ENCODE assay signal across 15 mouse cellular contexts in the genomic region with DNA sequence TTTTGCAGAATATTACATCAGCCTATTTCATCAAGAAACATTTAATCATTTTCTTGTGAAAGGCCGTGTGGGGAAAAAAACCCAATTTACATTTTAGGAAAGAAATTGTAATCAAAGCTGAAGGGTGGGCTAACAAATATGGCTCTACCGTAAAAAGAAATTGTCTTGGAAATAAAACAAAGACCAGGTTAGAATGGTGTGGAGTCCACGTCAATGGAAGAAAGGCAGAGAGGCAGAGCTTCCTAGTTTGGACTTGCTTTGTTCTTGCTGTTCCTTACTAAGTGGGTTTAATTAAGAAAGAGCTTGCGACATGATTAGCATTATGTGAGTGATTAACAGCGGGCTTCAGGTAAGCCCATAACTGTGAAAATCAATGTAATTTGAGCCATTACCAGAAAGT. TPM values are rescaled to one million over a fixed set of nuclear protein-coding genes. Genes with fewer than 3 reads are reported as not detected.
DNase-seq lines count a peak whose midpoint lies in the region; ATAC-seq and TF ChIP-seq lines count a peak whose summit lies in the region.
"Had no signal": no experiment of that assay in that cellular context is flagged by ENCODE, and none has a peak within 500 bp of the region (broad histone marks: within the 10 kb centered on the region; RNA-seq: fewer than 3 reads in every experiment).

No protein-coding gene starts in this region.

- no peak overlapping the region for H3K4me2 ChIP-seq in heart, embryonic 12.5 days
- no peak overlapping the region for H3K4me2 ChIP-seq in midbrain, embryonic 11.5 days
- H3K4me2 ChIP-seq in hindbrain, postnatal 0 days (ENCODE audit: low read depth, low read length), result peak overlapping the region; percentile 30; the same call in 1 of the 2 replicates
- H3K4me2 ChIP-seq: liver, embryonic 13.5 days had no signal

- H3K9me3 ChIP-seq in heart, embryonic 12.5 days (replicated peaks), result no peaks in the 10 kb centered on the region
- no peaks in the 10 kb centered on the region for H3K9me3 ChIP-seq in midbrain, embryonic 11.5 days (ENCODE audit: control insufficient read depth, low read length)
- no peaks in the 10 kb centered on the region for H3K9me3 ChIP-seq in midbrain, embryonic 10.5 days (replicated peaks)
- no peaks in the 10 kb centered on the region for H3K9me3 ChIP-seq in hindbrain, postnatal 0 days (ENCODE audit: low read length)
- H3K9me3 ChIP-seq: limb, embryonic 10.5 days; liver, embryonic 13.5 days had no signal

- peaks cover 32% of the 10 kb centered on the region for H3K4me1 ChIP-seq in heart, embryonic 12.5 days (replicated peaks)
- H3K4me1 ChIP-seq in midbrain, embryonic 11.5 days (ENCODE audit: control insufficient read depth, insufficient read depth, low read length), result no peaks in the 10 kb centered on the region
- peaks cover 7% of the 10 kb centered on the region for H3K4me1 ChIP-seq in midbrain, embryonic 10.5 days
- H3K4me1 ChIP-seq in hindbrain, postnatal 0 days (ENCODE audit: insufficient read depth, low read length), result no peaks in the 10 kb centered on the region
- H3K4me1 ChIP-seq: limb, embryonic 10.5 days; liver, embryonic 13.5 days had no signal

- H3K4me3 ChIP-seq in heart, embryonic 12.5 days, result no peak overlapping the region
- no peak overlapping the region for H3K4me3 ChIP-seq in midbrain, embryonic 11.5 days (ENCODE audit: low read depth, low read length)
- H3K4me3 ChIP-seq in midbrain, embryonic 10.5 days, result no peak overlapping the region
- no peak overlapping the region for H3K4me3 ChIP-seq in hindbrain, postnatal 0 days (ENCODE audit: low read length)
- H3K4me3 ChIP-seq: limb, embryonic 10.5 days; liver, embryonic 13.5 days had no signal

- WGBS in heart, embryonic 12.5 days, result 70% methylated on average over 5 of the region's 5 CpGs
- 66% methylated on average over 5 of the region's 5 CpGs for WGBS in midbrain, embryonic 11.5 days
- WGBS in midbrain, embryonic 10.5 days, result 68% methylated on average over 5 of the region's 5 CpGs
- 46% methylated on average over 5 of the region's 5 CpGs for WGBS in hindbrain, postnatal 0 days

- H3K9ac ChIP-seq in heart, embryonic 12.5 days, result no peak overlapping the region
- H3K9ac ChIP-seq in midbrain, embryonic 11.5 days (ENCODE audit: low read length), result no peak overlapping the region
- no peak overlapping the region for H3K9ac ChIP-seq in hindbrain, postnatal 0 days (replicated peaks; ENCODE audit: low read length)
- H3K9ac ChIP-seq: liver, embryonic 13.5 days had no signal

- no peaks in the 10 kb centered on the region for H3K27me3 ChIP-seq in heart, embryonic 12.5 days (replicated peaks)
- H3K27me3 ChIP-seq in midbrain, embryonic 11.5 days (ENCODE audit: control insufficient read depth, insufficient read depth, low read length), result no peaks in the 10 kb centered on the region
- H3K27me3 ChIP-seq in midbrain, embryonic 10.5 days (ENCODE audit: low read depth, poor library complexity, severe bottlenecking), result no peaks in the 10 kb centered on the region
- no peaks in the 10 kb centered on the region for H3K27me3 ChIP-seq in hindbrain, postnatal 0 days (ENCODE audit: insufficient read depth, low read length)
- H3K27me3 ChIP-seq: liver, embryonic 13.5 days had no signal

- H3K27ac ChIP-seq in heart, embryonic 12.5 days (ENCODE audit: poor library complexity, severe bottlenecking), result peak overlapping the region; percentile 1; the same call in 1 of the 2 replicates
- H3K27ac ChIP-seq in midbrain, embryonic 11.5 days (ENCODE audit: low read depth, low read length), result no peak overlapping the region
- no peak overlapping the region for H3K27ac ChIP-seq in midbrain, embryonic 10.5 days (replicated peaks)
- no peak overlapping the region for H3K27ac ChIP-seq in hindbrain, postnatal 0 days
- H3K27ac ChIP-seq: limb, embryonic 10.5 days; liver, embryonic 13.5 days had no signal

- H3K36me3 ChIP-seq in heart, embryonic 12.5 days, result peaks cover 78% of the 10 kb centered on the region
- no peaks in the 10 kb centered on the region for H3K36me3 ChIP-seq in midbrain, embryonic 11.5 days (ENCODE audit: control insufficient read depth, insufficient read depth, low read length)
- no peaks in the 10 kb centered on the region for H3K36me3 ChIP-seq in midbrain, embryonic 10.5 days
- H3K36me3 ChIP-seq in hindbrain, postnatal 0 days (ENCODE audit: insufficient read depth, low read length), result no peaks in the 10 kb centered on the region
- H3K36me3 ChIP-seq: G1E; limb, embryonic 10.5 days; liver, embryonic 13.5 days had no signal

- ATAC-seq in heart, embryonic 12.5 days (ENCODE audit: insufficient number of reproducible peaks, low FRiP score), result no peak
- ATAC-seq in midbrain, embryonic 11.5 days (ENCODE audit: low FRiP score), result peak; percentile 19; the same call in 1 of the 2 replicates
- no peak for ATAC-seq in hindbrain, postnatal 0 days
- ATAC-seq: lung, postnatal 0 days had no signal

- no peak for TF ChIP-seq CTCF in hindbrain, postnatal 0 days (IDR thresholded peaks at IDR 0.05; ENCODE audit: low read depth)

- no peak for DNase-seq in heart, adult 8-10 months (ENCODE audit: low spot score)
- no peak for DNase-seq in midbrain, embryonic 11.5 days (ENCODE audit: low spot score, missing footprints)
- no peak for DNase-seq in midbrain, embryonic 10.5 days (ENCODE audit: low spot score)
- peak; percentile 9 for DNase-seq in hindbrain, postnatal 0 days (ENCODE audit: low spot score)
- no peak for DNase-seq in adipocyte (ENCODE audit: low spot score)
- no peak for DNase-seq in layer of hippocampus, adult 9-11 months
- DNase-seq: adrenal gland, postnatal 14 days; gastrocnemius, postnatal 36 days; kidney, postnatal 14 days; liver, embryonic 13.5 days; thymus, postnatal 4 days had no signal

RNA-seq across cellular contexts. Expression of a gene that starts 11.3 kb away (rescaled TPM):
- 570 and 652 TPM in 2 replicates for polyA plus RNA-seq in heart, embryonic 12.5 days (2016; fragmentation: Nextera tagmentation; extraction: Ambion mirVana)
- total RNA-seq in heart, adult 8-10 months (2022), result 1,000 to 10,000 TPM; 3,102 to 4,099 (median 3,503) TPM
- 0.04 TPM in 2 replicates for polyA plus RNA-seq in midbrain, embryonic 11.5 days (2014; fragmentation: Nextera tagmentation; extraction: Ambion mirVana)
- polyA plus RNA-seq in midbrain, embryonic 10.5 days (2016; fragmentation: Nextera tagmentation; extraction: Ambion mirVana), result under 0.01 and 0.30 TPM in 2 replicates
- total RNA-seq in hindbrain, postnatal 0 days (2014; rRNA removed), result 0.58 and 11.1 TPM in 2 replicates
- 0.64 and 0.73 TPM in 2 replicates for polyA plus RNA-seq in hindbrain, postnatal 0 days (2015; fragmentation: Nextera tagmentation; extraction: Ambion mirVana)
- polyA plus RNA-seq: G1E had no signal

Comparison
In these comparisons a context has a peak if more than half of its experiments do, and no peak if none do; other contexts are left out.
1. RNA of a gene that starts 11.3 kb away (polyA plus RNA-seq): 570 to 652 TPM in heart, embryonic 12.5 days; 0.64 to 0.73 TPM in hindbrain, postnatal 0 days, 0.04 TPM in midbrain, embryonic 11.5 days and under 0.01 to 0.30 TPM in midbrain, embryonic 10.5 days; every median in the first group is over 100 times any median in the second.